Mouse (Mus musculus) lung, adult 2 months (tissue): ENCODE measurements around the gene Irf2bp1.

Source experiments
- CTCF ChIP-seq: fragments of 200-500 bp; IDR thresholded peaks from 2 replicates; pipeline ENCODE4 v1.5.1; 2011; ENCODE audit warnings: mild to moderate bottlenecking, low read length, control low read depth; ENCODE audit not compliant: insufficient read depth
- POLR2A ChIP-seq: fragments of 200-500 bp; IDR thresholded peaks from 2 replicates; pipeline ENCODE4 v1.6.1; 2011; ENCODE audit warnings: low read depth, mild to moderate bottlenecking, control low read depth, low read length, borderline replicate concordance; ENCODE audit errors: extremely low read depth

- no peak for TF ChIP-seq CTCF
- TF ChIP-seq POLR2A: no peak
Measured at GRCm38 (mm10) chr7:19024096-19024506, 20.3 kb downstream of the Irf2bp1 start, which contains the start of gene Sympk.
